Mouse (Mus musculus): ENCODE data around the gene Prkd2.

GRCm38 (mm10) chr7:16845072-16845819 is 2.5 kb downstream of the Prkd2 start:
- TF ChIP-seq CTCF (IDR thresholded peaks at IDR 0.05; ENCODE audit: low read depth), result no peak
- TF ChIP-seq EP300 (IDR thresholded peaks at IDR 0.05; ENCODE audit: low read depth), result 0 out of 2 replicates have a peak, but pooled peaks have one; percentile 26

All from heart, postnatal 0 days (tissue).